Mouse (Mus musculus) lung, embryonic 15.5 days (tissue): ENCODE data around the gene March8. TPM values are rescaled to one million over a fixed set of nuclear protein-coding genes. Genes with fewer than 3 reads are reported as not detected.

Experiments
- ATAC-seq: fragments of 200-750 bp; cut with Nextera tagmentation; 2 replicates; pipeline ENCODE4 v1.8.0; 2017; ENCODE audit warnings: moderate number of reproducible peaks, borderline replicate concordance; ENCODE audit not compliant: low FRiP score, low TSS enrichment; ENCODE audit errors: extremely low read depth
- H3K27ac ChIP-seq: fragments of 300-500 bp; sonication (generic); 2 replicates; pipeline ENCODE4 v1.5.1; 2015; ENCODE audit warnings: moderate library complexity, mild to moderate bottlenecking, inconsistent platforms
- H3K27me3 ChIP-seq: fragments of 300-500 bp; sonication (generic); 2 replicates; pipeline ENCODE4 v1.6.1; 2015; ENCODE audit warnings: inconsistent platforms
- H3K36me3 ChIP-seq: fragments of 300-500 bp; sonication (generic); 2 replicates; pipeline ENCODE4 v1.6.1; 2015; ENCODE audit warnings: inconsistent platforms
- H3K4me1 ChIP-seq: fragments of 300-500 bp; sonication (generic); 2 replicates; pipeline ENCODE4 v1.6.1; 2015; ENCODE audit warnings: inconsistent platforms
- H3K4me2 ChIP-seq: fragments of 300-500 bp; sonication (generic); 2 replicates; pipeline ENCODE4 v1.6.1; 2015; ENCODE audit warnings: inconsistent platforms, mild to moderate bottlenecking, moderate library complexity
- H3K4me3 ChIP-seq: fragments of 300-500 bp; sonication (generic); 2 replicates; pipeline ENCODE4 v1.5.1; 2015; ENCODE audit warnings: mild to moderate bottlenecking, inconsistent platforms
- H3K9ac ChIP-seq: fragments of 300-500 bp; sonication (generic); 2 replicates; pipeline ENCODE4 v1.6.1; 2015; ENCODE audit warnings: inconsistent platforms
- H3K9me3 ChIP-seq: fragments of 300-500 bp; sonication (generic); 2 replicates; pipeline ENCODE4 v1.6.1; 2016; ENCODE audit warnings: inconsistent platforms
- WGBS: fragments of 180-500 bp; shearing (Covaris S2); methylation state at CpG from one replicate; pipeline ENCODE4 v1.1.7; 2015; 5-methylcytosine and 5-hydroxymethylcytosine counted together
- polyA plus RNA-seq: library from polyadenylated mRNA; unstranded; fragments of >200 nt; fragmentation: Nextera tagmentation; extraction: Ambion mirVana; gene quantifications from 2 replicates; pipeline ENCODE4 v1.2.1, GENCODE M21; 2015

Gene March8
- polyA plus RNA-seq, 1 experiment from 2014 or later = 35.3 TPM

DNA sequence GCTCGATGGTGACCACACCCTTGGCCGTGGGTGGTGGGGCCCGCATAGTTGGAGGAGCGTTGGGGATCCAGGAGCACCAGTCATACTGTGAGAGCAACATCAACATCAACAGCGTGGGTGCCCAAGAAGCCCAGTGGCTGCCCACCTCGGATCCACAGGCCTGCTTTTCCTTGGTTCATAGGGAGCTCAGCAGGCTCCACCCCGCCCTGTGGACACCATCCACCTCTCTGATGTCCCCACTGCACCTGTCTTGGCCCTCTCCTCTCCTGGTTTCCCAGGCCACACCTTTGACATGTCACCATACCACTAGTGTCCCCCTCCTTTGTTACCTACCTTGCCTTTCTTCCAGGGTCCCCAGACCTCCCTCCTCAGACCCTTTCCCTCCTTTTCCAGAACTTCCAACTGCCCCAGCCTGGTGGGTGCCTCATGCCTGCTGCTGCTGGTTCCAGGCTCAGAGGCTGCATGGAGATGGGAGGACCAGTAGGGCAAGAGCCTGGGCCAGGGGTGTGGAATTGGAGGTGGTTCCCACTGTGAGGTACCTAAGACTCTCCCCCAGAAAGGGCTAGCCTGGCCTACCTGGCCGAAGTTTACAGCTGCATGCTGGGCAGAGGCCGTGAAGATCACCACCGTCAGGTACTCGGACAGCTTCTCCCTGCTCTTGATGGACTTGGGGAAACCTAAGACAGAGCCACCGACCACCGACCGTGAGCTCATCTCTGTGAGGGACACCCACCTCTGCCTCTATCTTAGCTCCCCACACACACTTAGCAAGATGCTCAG lies 74.9 kb downstream of the March8 start:
- Histone ChIP-seq H3K4me2 (no peak overlapping the region), H3K27me3 (no peaks in the 10 kb centered on the region), H3K4me1 (no peaks in the 10 kb centered on the region), H3K36me3 (no peaks in the 10 kb centered on the region), H3K9ac (no peak overlapping the region), H3K4me3 (no peak overlapping the region), H3K27ac (no peak overlapping the region), H3K9me3 (no peaks in the 10 kb centered on the region)
- WGBS = 92% methylated on average over 14 of the region's 14 CpGs
- no peak for ATAC-seq

- Histone ChIP-seq H3K27ac (no peak overlapping the region), H3K9ac (no peak overlapping the region), H3K4me1 (no peaks in the 10 kb centered on the region), H3K36me3 (no peaks in the 10 kb centered on the region), H3K4me3 (no peak overlapping the region), H3K9me3 (no peaks in the 10 kb centered on the region), H3K4me2 (no peak overlapping the region), H3K27me3 (no peaks in the 10 kb centered on the region)
- ATAC-seq = no peak
- 84% methylated on average over 12 of the region's 12 CpGs for WGBS
These were observed 77.4 kb downstream of the March8 start for GRCm38 (mm10) chr6:116415126-116415676.

DNA sequence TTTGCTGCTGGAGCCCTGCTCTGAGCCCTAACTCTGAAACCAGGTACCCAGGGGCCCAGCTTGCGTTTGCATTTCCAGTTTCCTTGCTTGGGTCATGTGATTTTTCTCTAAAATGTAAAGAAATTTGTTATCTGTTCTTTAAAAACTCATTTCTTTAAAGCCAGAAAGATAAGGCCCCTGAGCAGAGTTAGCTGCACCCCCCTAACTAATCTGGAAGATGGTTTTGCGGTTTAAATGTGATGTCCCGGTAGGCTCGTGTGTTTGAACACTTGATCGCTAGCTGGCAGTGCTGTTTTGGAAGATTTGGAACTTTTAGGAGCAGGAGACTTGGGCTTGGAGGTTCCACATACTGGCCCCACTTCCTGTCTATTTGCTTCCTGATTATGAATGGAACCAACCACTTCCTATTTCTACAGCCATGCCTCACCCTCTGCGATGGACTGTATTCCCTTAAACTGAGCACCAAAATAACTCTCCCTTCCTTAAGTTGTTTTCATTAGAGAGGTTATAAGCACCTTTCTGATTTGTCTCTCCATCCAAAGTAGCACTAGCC lies 78.3 kb downstream of the March8 start:
- ATAC-seq = no peak
- H3K9me3 ChIP-seq = no peaks in the 10 kb centered on the region
- H3K27me3 ChIP-seq = no peaks in the 10 kb centered on the region
- no peak overlapping the region for H3K27ac ChIP-seq
- no peak overlapping the region for H3K4me3 ChIP-seq
- no peak overlapping the region for H3K4me2 ChIP-seq
- no peaks in the 10 kb centered on the region for H3K36me3 ChIP-seq
- WGBS = 79% methylated on average over 6 of the region's 6 CpGs
- H3K9ac ChIP-seq = no peak overlapping the region
- no peaks in the 10 kb centered on the region for H3K4me1 ChIP-seq

DNA sequence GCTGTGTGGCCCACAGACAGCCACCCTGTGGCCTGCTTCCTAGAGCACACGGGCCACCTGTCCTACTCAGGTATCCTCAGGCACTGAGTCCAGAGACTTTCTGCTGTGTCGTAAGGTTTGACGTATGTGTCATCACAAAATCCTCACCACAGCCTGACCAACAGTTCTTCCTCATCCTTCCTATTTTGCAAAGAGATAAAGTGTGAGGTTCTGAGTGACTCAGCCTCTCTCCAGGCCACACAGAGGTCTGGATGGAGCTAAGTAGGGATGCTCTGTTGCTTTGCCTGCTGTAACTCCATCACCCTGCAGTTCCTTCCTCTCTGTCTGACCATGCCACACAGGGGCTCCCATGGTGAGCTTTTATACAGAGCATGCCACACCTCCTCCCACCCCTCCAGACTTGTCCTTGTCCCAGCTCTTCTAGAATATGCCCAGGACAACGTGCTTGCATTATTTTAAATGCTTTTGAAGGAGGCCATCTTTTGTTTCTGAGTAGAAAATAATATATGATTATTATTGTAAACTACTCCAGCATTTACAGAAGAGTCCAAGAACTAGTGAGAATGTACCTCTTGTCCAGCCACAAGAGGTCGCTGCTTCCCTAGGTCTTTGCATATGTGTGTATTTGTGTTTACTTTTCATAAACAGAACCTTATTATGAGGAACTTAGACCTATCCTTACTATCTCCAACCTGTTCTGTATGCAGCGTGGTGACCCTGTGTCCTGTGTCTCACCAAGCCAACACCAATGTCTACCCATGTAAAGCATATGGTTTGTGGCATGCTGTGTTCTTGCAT lies 79.9 kb downstream of the March8 start:
- Histone ChIP-seq H3K27ac (no peak overlapping the region), H3K4me3 (no peak overlapping the region), H3K4me2 (no peak overlapping the region), H3K4me1 (no peaks in the 10 kb centered on the region), H3K27me3 (no peaks in the 10 kb centered on the region), H3K36me3 (no peaks in the 10 kb centered on the region), H3K9ac (no peak overlapping the region), H3K9me3 (no peaks in the 10 kb centered on the region)
- WGBS = 58% methylated on average over 6 of the region's 6 CpGs
- no peak for ATAC-seq

DNA sequence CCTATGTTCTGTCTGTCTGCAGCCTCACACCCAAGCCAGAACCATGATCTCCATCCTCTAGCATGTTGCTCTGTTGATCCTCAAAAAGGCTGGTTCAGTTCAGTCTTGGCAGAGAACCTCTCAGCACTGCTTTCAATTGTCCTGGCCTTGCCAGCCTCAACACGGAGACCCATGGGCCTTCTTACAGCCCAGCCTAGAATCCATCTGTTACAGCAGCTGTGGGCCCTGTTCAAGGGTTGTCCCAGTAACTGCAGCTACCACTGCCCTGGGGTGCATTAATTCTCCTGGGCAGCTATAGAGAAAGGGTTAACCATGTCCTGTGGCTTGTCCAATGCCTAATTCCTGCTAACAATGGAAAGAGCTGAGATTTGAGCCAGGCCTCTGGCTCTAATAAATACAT lies 80.7 kb downstream of the March8 start:
- Histone ChIP-seq H3K4me2 (no peak overlapping the region), H3K9me3 (no peaks in the 10 kb centered on the region), H3K4me3 (no peak overlapping the region), H3K4me1 (no peaks in the 10 kb centered on the region), H3K9ac (no peak overlapping the region), H3K36me3 (no peaks in the 10 kb centered on the region), H3K27ac (no peak overlapping the region), H3K27me3 (no peaks in the 10 kb centered on the region)
- 70% methylated on average over 1 of the region's 1 CpGs for WGBS
- no peak for ATAC-seq

GRCm38 (mm10) chr6:116419699-116420098 lies 81.9 kb downstream of the March8 start:
- WGBS = 53% methylated on average over 6 of the region's 6 CpGs
- Histone ChIP-seq H3K4me1 (no peaks in the 10 kb centered on the region), H3K9me3 (no peaks in the 10 kb centered on the region), H3K9ac (no peak overlapping the region), H3K4me2 (no peak overlapping the region), H3K4me3 (no peak overlapping the region), H3K27me3 (no peaks in the 10 kb centered on the region), H3K27ac (no peak overlapping the region), H3K36me3 (no peaks in the 10 kb centered on the region)
- no peak for ATAC-seq

- no peak for ATAC-seq
- H3K4me3 ChIP-seq = no peak overlapping the region
- H3K27me3 ChIP-seq = no peaks in the 10 kb centered on the region
- no peak overlapping the region for H3K4me2 ChIP-seq
- H3K9me3 ChIP-seq = no peaks in the 10 kb centered on the region
- 70% methylated on average over 10 of the region's 10 CpGs for WGBS
- no peaks in the 10 kb centered on the region for H3K36me3 ChIP-seq
- H3K27ac ChIP-seq = no peak overlapping the region
- H3K9ac ChIP-seq = no peak overlapping the region
- H3K4me1 ChIP-seq = no peaks in the 10 kb centered on the region
These were observed 82.4 kb downstream of the March8 start for GRCm38 (mm10) chr6:116420271-116420670.

DNA sequence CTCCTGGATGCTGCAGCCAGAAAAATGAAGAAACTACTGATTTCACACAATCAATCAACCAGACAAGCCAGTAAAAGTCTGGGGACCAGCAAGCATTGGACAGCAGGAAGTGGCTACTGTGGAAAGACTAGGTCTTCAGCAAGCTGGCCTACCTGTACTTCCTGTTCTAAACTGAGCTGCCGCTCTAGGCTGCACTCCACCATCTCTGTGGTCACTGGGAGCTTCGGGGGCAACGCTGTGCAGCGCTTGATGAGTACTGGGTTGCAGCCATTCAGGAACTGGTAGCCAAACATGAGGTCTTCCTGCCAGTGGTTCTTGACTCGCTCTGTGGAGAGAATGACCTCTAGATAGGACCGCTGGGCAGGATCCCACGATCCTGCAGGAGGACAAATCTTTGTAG lies 85.2 kb downstream of the March8 start:
- Histone ChIP-seq H3K4me2 (no peak overlapping the region), H3K27me3 (no peaks in the 10 kb centered on the region), H3K27ac (no peak overlapping the region), H3K4me1 (no peaks in the 10 kb centered on the region), H3K36me3 (no peaks in the 10 kb centered on the region), H3K9me3 (no peaks in the 10 kb centered on the region), H3K4me3 (no peak overlapping the region), H3K9ac (no peak overlapping the region)
- ATAC-seq = no peak
- WGBS = 80% methylated on average over 7 of the region's 7 CpGs

GRCm38 (mm10) chr6:116423664-116424063 lies 85.8 kb downstream of the March8 start:
- no peak for ATAC-seq
- Histone ChIP-seq H3K4me1 (no peaks in the 10 kb centered on the region), H3K4me2 (no peak overlapping the region), H3K4me3 (no peak overlapping the region), H3K27me3 (no peaks in the 10 kb centered on the region), H3K36me3 (no peaks in the 10 kb centered on the region), H3K27ac (no peak overlapping the region), H3K9me3 (no peaks in the 10 kb centered on the region), H3K9ac (no peak overlapping the region)
- whole genome bisulfite sequencing = 53% methylated on average over 2 of the region's 2 CpGs

DNA sequence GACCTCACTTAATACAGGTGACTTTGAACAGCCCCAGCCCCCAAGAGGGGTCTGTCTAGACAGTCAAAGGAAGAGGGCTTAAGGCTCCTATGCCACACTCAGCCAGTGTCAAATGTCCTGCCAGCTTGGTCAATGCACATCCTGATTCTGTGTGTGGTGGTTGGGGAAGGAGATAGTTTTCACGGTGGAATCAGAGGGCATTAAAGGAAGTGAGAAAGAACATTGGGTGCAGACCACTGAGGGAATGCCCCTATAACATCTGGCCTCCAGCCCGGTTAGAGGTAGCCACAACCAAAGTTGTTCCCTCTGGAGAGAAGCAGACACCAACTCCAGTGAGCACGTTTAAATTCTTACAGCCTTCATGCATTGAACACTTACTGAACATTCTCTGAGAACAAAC lies 89.7 kb downstream of the March8 start:
- H3K36me3 ChIP-seq = no peaks in the 10 kb centered on the region
- no peaks in the 10 kb centered on the region for H3K9me3 ChIP-seq
- H3K4me2 ChIP-seq = no peak overlapping the region
- H3K27me3 ChIP-seq = no peaks in the 10 kb centered on the region
- H3K9ac ChIP-seq = no peak overlapping the region
- ATAC-seq = no peak
- H3K27ac ChIP-seq = no peak overlapping the region
- WGBS = 79% methylated on average over 3 of the region's 3 CpGs
- no peaks in the 10 kb centered on the region for H3K4me1 ChIP-seq
- no peak overlapping the region for H3K4me3 ChIP-seq

GRCm38 (mm10) chr6:116428282-116428681 lies 90.5 kb downstream of the March8 start:
- no peak overlapping the region for H3K9ac ChIP-seq
- H3K36me3 ChIP-seq = no peaks in the 10 kb centered on the region
- H3K27ac ChIP-seq = no peak overlapping the region
- H3K4me3 ChIP-seq = no peak overlapping the region
- ATAC-seq = no peak
- no peaks in the 10 kb centered on the region for H3K9me3 ChIP-seq
- H3K4me1 ChIP-seq = no peaks in the 10 kb centered on the region
- no peaks in the 10 kb centered on the region for H3K27me3 ChIP-seq
- 60% methylated on average over 5 of the region's 5 CpGs for WGBS
- H3K4me2 ChIP-seq = no peak overlapping the region

- Histone ChIP-seq H3K27ac (no peak overlapping the region), H3K9me3 (no peaks in the 10 kb centered on the region), H3K27me3 (no peaks in the 10 kb centered on the region), H3K9ac (no peak overlapping the region), H3K4me1 (no peaks in the 10 kb centered on the region), H3K36me3 (no peaks in the 10 kb centered on the region), H3K4me3 (no peak overlapping the region), H3K4me2 (no peak overlapping the region)
- WGBS = 66% methylated on average over 6 of the region's 6 CpGs
- no peak for ATAC-seq
These were observed 101.0 kb downstream of the March8 start for GRCm38 (mm10) chr6:116438864-116439263.
